Mouse (Mus musculus) forebrain, embryonic 13.5 days (tissue): ENCODE measurements around the gene Otop2. TPM values are rescaled to one million over a fixed set of nuclear protein-coding genes. Genes with fewer than 3 reads are reported as not detected.
A peak's percentile ranks its signal among the peaks of the same experiment; 100 is the strongest.

Experiments
- ATAC-seq: fragments of 200-750 bp; cut with Nextera tagmentation; 2 replicates; pipeline ENCODE4 v1.8.0; 2017
- H3K27ac ChIP-seq: fragments of 300-500 bp; sonication (generic); 2 replicates; pipeline ENCODE4 v1.5.1; 2015; ENCODE audit warnings: inconsistent platforms, mild to moderate bottlenecking, moderate library complexity
- H3K27me3 ChIP-seq: fragments of 300-500 bp; sonication (generic); 2 replicates; pipeline ENCODE4 v1.6.1; 2015; ENCODE audit warnings: mild to moderate bottlenecking, inconsistent platforms
- H3K36me3 ChIP-seq: fragments of 300-500 bp; sonication (generic); 2 replicates; pipeline ENCODE4 v1.6.1; 2015; ENCODE audit warnings: mild to moderate bottlenecking, inconsistent platforms; ENCODE audit not compliant: poor library complexity, severe bottlenecking
- H3K4me1 ChIP-seq: fragments of 300-500 bp; sonication (generic); 2 replicates; pipeline ENCODE4 v1.6.1; 2015; ENCODE audit warnings: inconsistent platforms
- H3K4me2 ChIP-seq: fragments of 300-500 bp; sonication (generic); 2 replicates; pipeline ENCODE4 v1.6.1; 2015; ENCODE audit warnings: inconsistent platforms, mild to moderate bottlenecking, moderate library complexity
- H3K4me3 ChIP-seq: fragments of 300-500 bp; sonication (generic); 2 replicates; pipeline ENCODE4 v1.5.1; 2015; ENCODE audit warnings: mild to moderate bottlenecking, inconsistent platforms
- H3K9ac ChIP-seq: fragments of 300-500 bp; sonication (generic); 2 replicates; pipeline ENCODE4 v1.6.1; 2015; ENCODE audit warnings: mild to moderate bottlenecking, inconsistent platforms
- H3K9me3 ChIP-seq: fragments of 300-500 bp; sonication (generic); replicated peaks from 2 replicates; pipeline ENCODE4 v1.6.1; 2016; ENCODE audit warnings: inconsistent platforms
- WGBS: fragments of 180-500 bp; shearing (Covaris S2); methylation state at CpG from one replicate; pipeline ENCODE4 v1.1.7; 2015; 5-methylcytosine and 5-hydroxymethylcytosine counted together
- polyA plus RNA-seq: library from polyadenylated mRNA; unstranded; fragments of >200 nt; fragmentation: Nextera tagmentation; extraction: Ambion mirVana; gene quantifications from 2 replicates; pipeline ENCODE4 v1.2.1, GENCODE M21; 2015

Gene Otop2
- polyA plus RNA-seq, 1 experiment from 2014 or later: not detected

DNA sequence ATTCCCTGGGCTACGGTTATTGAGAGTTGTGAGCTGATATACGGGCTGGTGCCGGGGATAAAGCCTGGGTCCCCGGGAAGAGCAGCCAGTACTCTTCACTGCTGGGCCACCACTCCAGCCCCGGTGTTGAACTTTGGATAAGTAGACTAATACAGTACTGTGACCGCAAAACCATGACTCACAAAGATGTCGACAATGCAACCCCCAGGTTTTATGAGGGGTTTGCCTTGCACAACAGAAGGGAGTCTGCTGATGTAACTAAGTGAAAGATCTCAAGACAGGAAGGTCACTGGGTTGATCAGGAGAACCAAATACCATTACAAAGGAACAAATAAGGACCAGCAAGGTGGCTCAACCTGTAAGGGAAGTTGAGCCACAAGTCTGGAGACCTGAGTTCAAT, 69.8 kb downstream of the Otop2 start:
- Histone ChIP-seq H3K9ac (no peak overlapping the region), H3K36me3 (no peaks in the 10 kb centered on the region), H3K9me3 (0 out of 2 replicates have a peak, but pooled peaks cover 4% of the 10 kb centered on the region), H3K4me1 (peaks cover 20% of the 10 kb centered on the region), H3K4me3 (no peak overlapping the region), H3K4me2 (no peak overlapping the region), H3K27ac (no peak overlapping the region), H3K27me3 (peaks cover 18% of the 10 kb centered on the region)
- ATAC-seq: no peak
- WGBS: 74% methylated on average over 7 of the region's 7 CpGs

DNA sequence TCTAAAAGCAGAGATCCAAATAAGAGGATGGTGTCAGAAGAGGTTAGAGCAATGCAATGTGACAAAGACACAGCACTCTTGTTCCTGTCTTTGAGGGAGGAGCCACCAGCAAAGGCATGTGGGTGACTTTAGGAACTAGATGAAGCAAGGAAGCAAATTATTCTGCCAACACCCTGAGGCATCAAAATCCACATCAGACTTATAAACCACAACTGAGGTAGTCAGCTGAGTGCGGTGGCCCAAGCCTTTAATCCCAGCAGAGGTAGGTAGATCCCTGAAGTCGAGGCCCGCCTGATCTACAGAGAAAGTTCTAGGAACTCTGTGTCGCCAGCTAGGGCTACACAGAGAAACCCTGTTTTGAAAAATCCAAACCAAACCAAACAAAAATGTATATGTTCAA, 70.3 kb downstream of the Otop2 start:
- Histone ChIP-seq H3K9ac (no peak overlapping the region), H3K36me3 (no peaks in the 10 kb centered on the region), H3K9me3 (0 out of 2 replicates have a peak, but pooled peaks cover 4% of the 10 kb centered on the region), H3K4me2 (no peak overlapping the region), H3K4me1 (peaks cover 20% of the 10 kb centered on the region), H3K27ac (no peak overlapping the region), H3K27me3 (peaks cover 18% of the 10 kb centered on the region), H3K4me3 (no peak overlapping the region)
- no peak for ATAC-seq
- 93% methylated on average over 4 of the region's 4 CpGs for WGBS

DNA sequence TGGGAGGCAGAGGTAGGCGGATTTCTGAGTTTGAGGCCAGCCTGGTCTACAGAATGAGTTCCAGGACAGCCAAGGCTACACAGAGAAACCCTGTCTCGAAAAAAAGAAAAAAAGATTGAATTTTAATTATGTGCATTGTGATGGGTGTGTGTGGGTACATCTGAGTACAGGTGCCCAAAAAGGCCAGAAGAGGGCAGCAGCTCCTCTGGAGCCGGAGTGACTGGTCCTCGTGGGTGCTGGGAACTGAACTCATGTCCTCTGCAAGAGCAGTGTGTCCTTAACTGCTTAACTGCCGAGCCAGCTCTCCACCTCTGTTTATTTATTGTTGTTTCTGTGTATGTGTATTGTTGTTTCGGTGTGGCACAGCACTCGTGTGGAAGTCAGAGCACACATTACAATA, 70.9 kb downstream of the Otop2 start:
- H3K4me3 ChIP-seq: no peak overlapping the region
- H3K27me3 ChIP-seq: peaks cover 17% of the 10 kb centered on the region
- H3K4me2 ChIP-seq: no peak overlapping the region
- no peak overlapping the region for H3K9ac ChIP-seq
- ATAC-seq: no peak
- no peak overlapping the region for H3K27ac ChIP-seq
- WGBS: 90% methylated on average over 7 of the region's 7 CpGs
- H3K4me1 ChIP-seq: peaks cover 25% of the 10 kb centered on the region
- no peaks in the 10 kb centered on the region for H3K36me3 ChIP-seq
- H3K9me3 ChIP-seq: 0 out of 2 replicates have a peak, but pooled peaks cover 4% of the 10 kb centered on the region

DNA sequence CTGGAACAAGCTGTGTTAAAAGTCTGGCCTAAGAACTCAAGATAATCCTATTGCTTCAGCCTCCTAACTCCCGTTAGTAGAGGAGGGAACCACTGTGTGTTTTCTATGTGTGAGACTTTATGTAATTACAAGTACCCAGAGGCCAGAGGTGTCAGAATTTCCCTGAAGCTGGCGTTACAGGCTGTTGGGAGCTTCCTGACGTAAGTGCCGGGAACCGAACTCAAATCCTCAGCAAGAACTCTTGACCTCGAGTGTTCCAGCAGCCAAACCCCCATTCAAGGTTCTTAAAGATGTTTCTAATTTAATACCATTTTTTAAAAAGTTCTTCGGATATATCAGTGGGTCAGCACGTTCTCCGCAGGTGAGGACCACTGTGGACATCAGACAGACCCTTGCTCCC, 74.3 kb downstream of the Otop2 start:
- 7% methylated on average over 9 of the region's 9 CpGs for WGBS
- H3K27ac ChIP-seq: peak overlapping the region; percentile 93; the same call in 1 of the 2 replicates
- no peaks in the 10 kb centered on the region for H3K27me3 ChIP-seq
- no peaks in the 10 kb centered on the region for H3K36me3 ChIP-seq
- H3K4me1 ChIP-seq: peaks cover 41% of the 10 kb centered on the region
- no peak for ATAC-seq
- H3K9ac ChIP-seq: no peak overlapping the region
- H3K4me3 ChIP-seq: peak overlapping the region; percentile 68
- 0 out of 2 replicates have a peak, but pooled peaks cover 4% of the 10 kb centered on the region for H3K9me3 ChIP-seq
- peak overlapping the region; percentile 72 for H3K4me2 ChIP-seq

Other genes with a start within 250 kb of the Otop2 start
- not detected in 2 replicates for gene Cd300e, start 245.0 kb upstream of the Otop2 start, polyA plus RNA-seq
- 0.60 and 0.76 TPM in 2 replicates for gene Rab37, start 215.7 kb upstream of the Otop2 start, polyA plus RNA-seq
- 0.11 TPM in 1 of 2 replicates, not detected in the other for gene Cd300lf, start 173.2 kb upstream of the Otop2 start, polyA plus RNA-seq
- 28.8 TPM in 2 replicates for gene Slc9a3r1, start 143.8 kb upstream of the Otop2 start, polyA plus RNA-seq
- 7.8 and 9.2 TPM in 2 replicates for gene Tmem104, start 119.7 kb upstream of the Otop2 start, polyA plus RNA-seq
- 18.2 and 20.3 TPM in 2 replicates for gene Nat9, start 119.3 kb upstream of the Otop2 start, polyA plus RNA-seq
- gene Grin2c, start 39.9 kb upstream of the Otop2 start, polyA plus RNA-seq: 0.04 TPM in 1 of 2 replicates, not detected in the other
- gene Fdxr, start 30.1 kb upstream of the Otop2 start, polyA plus RNA-seq: 19.7 and 20.5 TPM in 2 replicates
- gene Fads6, start 9.5 kb upstream of the Otop2 start, polyA plus RNA-seq: 0.23 and 0.39 TPM in 2 replicates
- gene Ush1g, start 14.9 kb downstream of the Otop2 start, polyA plus RNA-seq: not detected in 2 replicates
- gene Otop3, start 27.6 kb downstream of the Otop2 start, polyA plus RNA-seq: 0.14 TPM in 1 of 2 replicates, not detected in the other
- 32.9 and 36.4 TPM in 2 replicates for gene Hid1, start 60.6 kb downstream of the Otop2 start, polyA plus RNA-seq
- gene Cdr2l, start 74.8 kb downstream of the Otop2 start, polyA plus RNA-seq: 20.7 and 20.9 TPM in 2 replicates
- gene Mrpl58, start 96.6 kb downstream of the Otop2 start, polyA plus RNA-seq: 246 and 248 TPM in 2 replicates
- gene Atp5h, start 112.8 kb downstream of the Otop2 start, polyA plus RNA-seq: 916 and 1,000 TPM in 2 replicates
- 7.0 and 9.9 TPM in 2 replicates for gene Kctd2, start 113.0 kb downstream of the Otop2 start, polyA plus RNA-seq
- not detected in 2 replicates for gene Trim80, start 133.4 kb downstream of the Otop2 start, polyA plus RNA-seq
- gene Slc16a5, start 155.3 kb downstream of the Otop2 start, polyA plus RNA-seq: not detected in 2 replicates
- 11.3 and 13.0 TPM in 2 replicates for gene Armc7, start 168.5 kb downstream of the Otop2 start, polyA plus RNA-seq
- 87.0 and 91.1 TPM in 2 replicates for gene Nt5c, start 184.7 kb downstream of the Otop2 start, polyA plus RNA-seq
- 1,632 and 1,660 TPM in 2 replicates for gene Jpt1, start 207.2 kb downstream of the Otop2 start, polyA plus RNA-seq
- 1,485 and 1,571 TPM in 2 replicates for gene Sumo2, start 229.1 kb downstream of the Otop2 start, polyA plus RNA-seq